Mouse (Mus musculus) hindbrain, embryonic 16.5 days (tissue): ENCODE measurements around the gene Phykpl. TPM values are rescaled to one million over a fixed set of nuclear protein-coding genes. Genes with fewer than 3 reads are reported as not detected.

Experiments
- ATAC-seq: fragments of 200-750 bp; cut with Nextera tagmentation; 2 replicates; pipeline ENCODE4 v1.8.0; 2017; ENCODE audit warnings: moderate TSS enrichment, moderate library complexity
- H3K27ac ChIP-seq: fragments of 300-500 bp; sonication (generic); 2 replicates; pipeline ENCODE4 v1.5.1; 2014; ENCODE audit warnings: low read depth, mild to moderate bottlenecking, control low read depth, low read length, moderate library complexity
- H3K27me3 ChIP-seq: fragments of 300-500 bp; sonication (generic); replicated peaks from 2 replicates; pipeline ENCODE4 v1.6.1; 2014; ENCODE audit warnings: low read length; ENCODE audit not compliant: control insufficient read depth, insufficient read depth
- H3K36me3 ChIP-seq: fragments of 300-500 bp; sonication (generic); 2 replicates; pipeline ENCODE4 v1.6.1; 2014; ENCODE audit warnings: mild to moderate bottlenecking, low read length, moderate library complexity, mixed read lengths; ENCODE audit not compliant: control insufficient read depth, insufficient read depth
- H3K4me1 ChIP-seq: fragments of 300-500 bp; sonication (generic); 2 replicates; pipeline ENCODE4 v1.6.1; 2014; ENCODE audit warnings: low read depth, low read length; ENCODE audit not compliant: control insufficient read depth, insufficient read depth
- H3K4me2 ChIP-seq: fragments of 300-500 bp; sonication (generic); 2 replicates; pipeline ENCODE4 v1.6.1; 2014; ENCODE audit warnings: mild to moderate bottlenecking, low read length, control low read depth, moderate library complexity
- H3K4me3 ChIP-seq: fragments of 300-500 bp; sonication (generic); 2 replicates; pipeline ENCODE4 v1.5.1; 2014; ENCODE audit warnings: mild to moderate bottlenecking, low read length, control low read depth, moderate library complexity
- H3K9ac ChIP-seq: fragments of 300-500 bp; sonication (generic); 2 replicates; pipeline ENCODE4 v1.6.1; 2014; ENCODE audit warnings: low read depth, mild to moderate bottlenecking, control low read depth, low read length, moderate library complexity
- H3K9me3 ChIP-seq: fragments of 300-500 bp; sonication (generic); 2 replicates; pipeline ENCODE4 v1.6.1; 2014; ENCODE audit warnings: mild to moderate bottlenecking, low read length, moderate library complexity; ENCODE audit not compliant: control insufficient read depth
- WGBS: fragments of 180-500 bp; shearing (Covaris S2); extraction: QIAGEN DNeasy Blood & Tissue Kit; methylation state at CpG from one replicate; pipeline ENCODE4 v1.1.7; 2014; 5-methylcytosine and 5-hydroxymethylcytosine counted together
- polyA plus RNA-seq: library from polyadenylated mRNA; unstranded; fragments of >200 nt; fragmentation: Nextera tagmentation; extraction: Ambion mirVana; gene quantifications from 2 replicates; pipeline ENCODE4 v1.2.1, GENCODE M21; 2015

Phykpl gene
- polyA plus RNA-seq, 1 experiment from 2014 or later = 9.2 TPM

GRCm38 (mm10) chr11:51643202-51643601 is 58.6 kb downstream of the Phykpl start:
- no peak for ATAC-seq
- H3K4me3 ChIP-seq = no peak overlapping the region
- no peaks in the 10 kb centered on the region for H3K9me3 ChIP-seq
- no peak overlapping the region for H3K4me2 ChIP-seq
- 80% methylated on average over 9 of the region's 9 CpGs for WGBS
- H3K36me3 ChIP-seq = peaks cover 3% of the 10 kb centered on the region; the same call in 1 of the 2 replicates
- H3K9ac ChIP-seq = no peak overlapping the region
- no peaks in the 10 kb centered on the region for H3K27me3 ChIP-seq
- H3K27ac ChIP-seq = no peak overlapping the region
- H3K4me1 ChIP-seq = peaks cover 3% of the 10 kb centered on the region; the same call in 1 of the 2 replicates

GRCm38 (mm10) chr11:51643761-51644160 is 59.2 kb downstream of the Phykpl start:
- 0 out of 2 replicates have a peak overlapping the region, but pooled peaks have one; percentile 8 for H3K27ac ChIP-seq
- H3K9ac ChIP-seq = no peak overlapping the region
- no peaks in the 10 kb centered on the region for H3K9me3 ChIP-seq
- H3K4me1 ChIP-seq = peaks cover 8% of the 10 kb centered on the region
- ATAC-seq = peak; percentile 29; the same call in 1 of the 2 replicates
- H3K4me2 ChIP-seq = peak overlapping the region; percentile 20; the same call in 1 of the 2 replicates
- 53% methylated on average over 15 of the region's 15 CpGs for WGBS
- H3K36me3 ChIP-seq = peaks cover 3% of the 10 kb centered on the region; the same call in 1 of the 2 replicates
- H3K27me3 ChIP-seq = no peaks in the 10 kb centered on the region
- no peak overlapping the region for H3K4me3 ChIP-seq

- Histone ChIP-seq H3K4me1 (peaks cover 13% of the 10 kb centered on the region), H3K4me2 (no peak overlapping the region), H3K27ac (no peak overlapping the region; the same call in 1 of the 2 replicates)
Observed at GRCm38 (mm10) chr11:51644217-51644616, 59.7 kb downstream of the Phykpl start.

GRCm38 (mm10) chr11:51645293-51645692 is 60.7 kb downstream of the Phykpl start:
- Histone ChIP-seq H3K4me3 (no peak overlapping the region), H3K9me3 (no peaks in the 10 kb centered on the region), H3K27me3 (no peaks in the 10 kb centered on the region), H3K4me1 (peaks cover 24% of the 10 kb centered on the region), H3K9ac (no peak overlapping the region), H3K27ac (no peak overlapping the region), H3K36me3 (peaks cover 3% of the 10 kb centered on the region; the same call in 1 of the 2 replicates), H3K4me2 (no peak overlapping the region)
- 70% methylated on average over 13 of the region's 13 CpGs for WGBS
- ATAC-seq = peak; percentile 40; the same call in 1 of the 2 replicates

More at GRCm38 (mm10) chr11:51644217-51644616, 59.7 kb downstream of the Phykpl start:
- peaks cover 3% of the 10 kb centered on the region; the same call in 1 of the 2 replicates for H3K36me3 ChIP-seq
- no peaks in the 10 kb centered on the region for H3K27me3 ChIP-seq
- no peak overlapping the region for H3K9ac ChIP-seq
- no peaks in the 10 kb centered on the region for H3K9me3 ChIP-seq
- no peak overlapping the region for H3K4me3 ChIP-seq
- WGBS = 63% methylated on average over 16 of the region's 16 CpGs
- ATAC-seq = no peak

GRCm38 (mm10) chr11:51646245-51646644 is 61.7 kb downstream of the Phykpl start:
- H3K9me3 ChIP-seq = no peaks in the 10 kb centered on the region
- no peak for ATAC-seq
- no peak overlapping the region for H3K9ac ChIP-seq
- H3K36me3 ChIP-seq = peaks cover 3% of the 10 kb centered on the region; the same call in 1 of the 2 replicates
- no peak overlapping the region for H3K4me2 ChIP-seq
- H3K27ac ChIP-seq = no peak overlapping the region
- H3K27me3 ChIP-seq = no peaks in the 10 kb centered on the region
- H3K4me3 ChIP-seq = no peak overlapping the region
- H3K4me1 ChIP-seq = peaks cover 24% of the 10 kb centered on the region
- whole genome bisulfite sequencing = 83% methylated on average over 7 of the region's 7 CpGs

- no peak overlapping the region for H3K27ac ChIP-seq
- no peak for ATAC-seq
- no peaks in the 10 kb centered on the region for H3K9me3 ChIP-seq
- no peaks in the 10 kb centered on the region for H3K27me3 ChIP-seq
- H3K36me3 ChIP-seq = peaks cover 3% of the 10 kb centered on the region; the same call in 1 of the 2 replicates
- peak overlapping the region; percentile 16; the same call in 1 of the 2 replicates for H3K4me2 ChIP-seq
- peaks cover 24% of the 10 kb centered on the region for H3K4me1 ChIP-seq
- no peak overlapping the region for H3K9ac ChIP-seq
- H3K4me3 ChIP-seq = no peak overlapping the region
- 70% methylated on average over 15 of the region's 15 CpGs for WGBS
Observed at GRCm38 (mm10) chr11:51646751-51647667, 62.5 kb downstream of the Phykpl start.

GRCm38 (mm10) chr11:51648566-51648965 is 64.0 kb downstream of the Phykpl start:
- Histone ChIP-seq H3K27me3 (no peaks in the 10 kb centered on the region), H3K36me3 (peaks cover 3% of the 10 kb centered on the region; the same call in 1 of the 2 replicates), H3K4me1 (peaks cover 24% of the 10 kb centered on the region), H3K4me2 (peak overlapping the region; percentile 93), H3K4me3 (no peak overlapping the region), H3K9me3 (no peaks in the 10 kb centered on the region), H3K27ac (no peak overlapping the region), H3K9ac (peak overlapping the region; percentile 19; the same call in 1 of the 2 replicates)
- whole genome bisulfite sequencing = 13% methylated on average over 3 of the region's 3 CpGs
- no peak for ATAC-seq

- Histone ChIP-seq H3K9ac (peak overlapping the region; percentile 85), H3K9me3 (no peaks in the 10 kb centered on the region), H3K4me3 (peak overlapping the region; percentile 75), H3K27ac (no peak overlapping the region), H3K36me3 (peaks cover 3% of the 10 kb centered on the region; the same call in 1 of the 2 replicates), H3K4me1 (peaks cover 24% of the 10 kb centered on the region), H3K4me2 (peak overlapping the region; percentile 93), H3K27me3 (no peaks in the 10 kb centered on the region)
- no peak for ATAC-seq
- 22% methylated on average over 11 of the region's 11 CpGs for WGBS
Observed at GRCm38 (mm10) chr11:51649111-51649888, 64.7 kb downstream of the Phykpl start.
